Mouse (Mus musculus) forebrain, embryonic 12.5 days (tissue): ENCODE data around the gene Hmga2. TPM values are rescaled to one million over a fixed set of nuclear protein-coding genes. Genes with fewer than 3 reads are reported as not detected.

ENCODE experiments used
- ATAC-seq: fragments of 200-750 bp; cut with Nextera tagmentation; 2 replicates; pipeline ENCODE4 v1.8.0; 2017; ENCODE audit warnings: moderate TSS enrichment; ENCODE audit not compliant: low FRiP score
- H3K27ac ChIP-seq: fragments of 300-500 bp; sonication (generic); 2 replicates; pipeline ENCODE4 v1.5.1; 2016; ENCODE audit warnings: mild to moderate bottlenecking
- H3K27me3 ChIP-seq: fragments of 300-500 bp; sonication (generic); 2 replicates; pipeline ENCODE4 v1.6.1; 2016; ENCODE audit warnings: mild to moderate bottlenecking
- H3K36me3 ChIP-seq: fragments of 300-500 bp; sonication (generic); replicated peaks from 2 replicates; pipeline ENCODE4 v1.6.1; 2016; ENCODE audit warnings: mild to moderate bottlenecking
- H3K4me1 ChIP-seq: fragments of 300-500 bp; sonication (generic); 2 replicates; pipeline ENCODE4 v1.6.1; 2016
- H3K4me2 ChIP-seq: fragments of 300-500 bp; sonication (generic); 2 replicates; pipeline ENCODE4 v1.6.1; 2016; ENCODE audit warnings: mild to moderate bottlenecking, moderate library complexity
- H3K4me3 ChIP-seq: fragments of 300-500 bp; sonication (generic); replicated peaks from 2 replicates; pipeline ENCODE4 v1.5.1; 2016; ENCODE audit warnings: mild to moderate bottlenecking
- H3K9ac ChIP-seq: fragments of 300-500 bp; sonication (generic); 2 replicates; pipeline ENCODE4 v1.6.1; 2016; ENCODE audit warnings: mild to moderate bottlenecking
- H3K9me3 ChIP-seq: fragments of 300-500 bp; sonication (generic); 2 replicates; pipeline ENCODE4 v1.6.1; 2016
- WGBS: fragments of 180-500 bp; shearing (Covaris S2); methylation state at CpG from one replicate; pipeline ENCODE4 v1.1.7; 2016; 5-methylcytosine and 5-hydroxymethylcytosine counted together
- polyA plus RNA-seq: library from polyadenylated mRNA; unstranded; fragments of >200 nt; fragmentation: Nextera tagmentation; extraction: Ambion mirVana; gene quantifications from 2 replicates; pipeline ENCODE4 v1.2.1, GENCODE M21; 2016

Hmga2 gene
- polyA plus RNA-seq, 1 experiment from 2014 or later = 48.9 TPM

- peaks cover 40% of the 10 kb centered on the region for H3K36me3 ChIP-seq
- no peak for ATAC-seq
These were observed 11.1 kb downstream of the Hmga2 start for GRCm38 (mm10) chr10:120465121-120465520.

GRCm38 (mm10) chr10:120461769-120462168, 14.5 kb downstream of the Hmga2 start:
- Histone ChIP-seq H3K4me3 (no peak overlapping the region), H3K27ac (no peak overlapping the region), H3K4me2 (no peak overlapping the region), H3K4me1 (peaks cover 13% of the 10 kb centered on the region), H3K36me3 (peaks cover 37% of the 10 kb centered on the region), H3K9me3 (no peaks in the 10 kb centered on the region), H3K9ac (no peak overlapping the region), H3K27me3 (no peaks in the 10 kb centered on the region)
- whole genome bisulfite sequencing = 35% methylated on average over 5 of the region's 5 CpGs
- ATAC-seq = no peak

More at GRCm38 (mm10) chr10:120465121-120465520, 11.1 kb downstream of the Hmga2 start:
- no peak overlapping the region for H3K27ac ChIP-seq
- no peaks in the 10 kb centered on the region for H3K9me3 ChIP-seq
- H3K9ac ChIP-seq = no peak overlapping the region
- WGBS = 86% methylated on average over 5 of the region's 5 CpGs
- H3K4me1 ChIP-seq = peaks cover 13% of the 10 kb centered on the region
- H3K27me3 ChIP-seq = no peaks in the 10 kb centered on the region
- no peak overlapping the region for H3K4me2 ChIP-seq
- H3K4me3 ChIP-seq = no peak overlapping the region

GRCm38 (mm10) chr10:120461301-120461700, 15.0 kb downstream of the Hmga2 start:
- H3K36me3 ChIP-seq = peaks cover 37% of the 10 kb centered on the region
- no peaks in the 10 kb centered on the region for H3K27me3 ChIP-seq
- no peak overlapping the region for H3K9ac ChIP-seq
- H3K27ac ChIP-seq = no peak overlapping the region
- H3K4me1 ChIP-seq = peaks cover 13% of the 10 kb centered on the region
- WGBS = 71% methylated on average over 5 of the region's 5 CpGs
- ATAC-seq = no peak
- no peaks in the 10 kb centered on the region for H3K9me3 ChIP-seq
- H3K4me3 ChIP-seq = no peak overlapping the region
- H3K4me2 ChIP-seq = no peak overlapping the region

GRCm38 (mm10) chr10:120458866-120459265, 17.4 kb downstream of the Hmga2 start:
- Histone ChIP-seq H3K4me3 (no peak overlapping the region), H3K4me1 (peaks cover 13% of the 10 kb centered on the region), H3K9ac (no peak overlapping the region), H3K27ac (no peak overlapping the region), H3K4me2 (no peak overlapping the region), H3K9me3 (no peaks in the 10 kb centered on the region), H3K36me3 (peaks cover 36% of the 10 kb centered on the region), H3K27me3 (no peaks in the 10 kb centered on the region)
- 90% methylated on average over 8 of the region's 8 CpGs for WGBS
- ATAC-seq = no peak

GRCm38 (mm10) chr10:120449661-120450284, 26.5 kb downstream of the Hmga2 start:
- peaks cover 13% of the 10 kb centered on the region for H3K36me3 ChIP-seq
- H3K27me3 ChIP-seq = no peaks in the 10 kb centered on the region
- WGBS = 54% methylated on average over 19 of the region's 19 CpGs
- H3K9me3 ChIP-seq = no peaks in the 10 kb centered on the region
- no peak overlapping the region for H3K4me3 ChIP-seq
- H3K9ac ChIP-seq = no peak overlapping the region
- peaks cover 14% of the 10 kb centered on the region for H3K4me1 ChIP-seq
- H3K4me2 ChIP-seq = peak overlapping the region; percentile 31
- 0 out of 2 replicates have a peak overlapping the region, but pooled peaks have one; percentile 42 for H3K27ac ChIP-seq
- ATAC-seq = peak; percentile 70; the same call in 1 of the 2 replicates

- H3K36me3 ChIP-seq = peaks cover 12% of the 10 kb centered on the region; the same call in 1 of the 2 replicates
- WGBS = 94% methylated on average over 6 of the region's 6 CpGs
- no peak overlapping the region for H3K4me2 ChIP-seq
- no peaks in the 10 kb centered on the region for H3K27me3 ChIP-seq
- no peak for ATAC-seq
- H3K4me3 ChIP-seq = no peak overlapping the region
- H3K9me3 ChIP-seq = no peaks in the 10 kb centered on the region
- peaks cover 20% of the 10 kb centered on the region for H3K4me1 ChIP-seq
- H3K27ac ChIP-seq = no peak overlapping the region
- H3K9ac ChIP-seq = no peak overlapping the region
These were observed 29.5 kb downstream of the Hmga2 start for GRCm38 (mm10) chr10:120446799-120447198.

GRCm38 (mm10) chr10:120446206-120446605, 30.1 kb downstream of the Hmga2 start:
- 88% methylated on average over 9 of the region's 9 CpGs for WGBS
- ATAC-seq = no peak
- no peaks in the 10 kb centered on the region for H3K27me3 ChIP-seq
- no peaks in the 10 kb centered on the region for H3K9me3 ChIP-seq
- H3K4me1 ChIP-seq = peaks cover 26% of the 10 kb centered on the region
- no peak overlapping the region for H3K4me2 ChIP-seq
- no peak overlapping the region for H3K27ac ChIP-seq
- peaks cover 9% of the 10 kb centered on the region; the same call in 1 of the 2 replicates for H3K36me3 ChIP-seq
- no peak overlapping the region for H3K4me3 ChIP-seq
- no peak overlapping the region for H3K9ac ChIP-seq

GRCm38 (mm10) chr10:120444463-120445070, 31.7 kb downstream of the Hmga2 start:
- Histone ChIP-seq H3K36me3 (peaks cover 18% of the 10 kb centered on the region), H3K9ac (no peak overlapping the region)
- no peak for ATAC-seq

GRCm38 (mm10) chr10:120443757-120444311, 32.4 kb downstream of the Hmga2 start:
- Histone ChIP-seq H3K9me3 (no peaks in the 10 kb centered on the region), H3K4me1 (peaks cover 19% of the 10 kb centered on the region), H3K27ac (no peak overlapping the region), H3K27me3 (no peaks in the 10 kb centered on the region), H3K4me2 (no peak overlapping the region), H3K9ac (no peak overlapping the region), H3K4me3 (no peak overlapping the region), H3K36me3 (peaks cover 18% of the 10 kb centered on the region)
- ATAC-seq = no peak
- WGBS = 66% methylated on average over 10 of the region's 10 CpGs

More at GRCm38 (mm10) chr10:120444463-120445070, 31.7 kb downstream of the Hmga2 start:
- Histone ChIP-seq H3K27me3 (no peaks in the 10 kb centered on the region), H3K4me3 (no peak overlapping the region), H3K27ac (no peak overlapping the region), H3K4me2 (no peak overlapping the region), H3K9me3 (no peaks in the 10 kb centered on the region), H3K4me1 (peaks cover 23% of the 10 kb centered on the region)
- WGBS = 84% methylated on average over 9 of the region's 9 CpGs

- H3K9me3 ChIP-seq = no peaks in the 10 kb centered on the region
- H3K27me3 ChIP-seq = no peaks in the 10 kb centered on the region
- H3K4me1 ChIP-seq = peaks cover 19% of the 10 kb centered on the region
- peak overlapping the region; percentile 7; the same call in 1 of the 2 replicates for H3K9ac ChIP-seq
- H3K4me2 ChIP-seq = no peak overlapping the region
- 0 out of 2 replicates have a peak overlapping the region, but pooled peaks have one; percentile 53 for H3K27ac ChIP-seq
- no peak for ATAC-seq
- no peak overlapping the region for H3K4me3 ChIP-seq
- 33% methylated on average over 11 of the region's 11 CpGs for WGBS
- peaks cover 23% of the 10 kb centered on the region for H3K36me3 ChIP-seq
These were observed 35.0 kb downstream of the Hmga2 start for GRCm38 (mm10) chr10:120441254-120441653.

- no peak for ATAC-seq
- peaks cover 8% of the 10 kb centered on the region; the same call in 1 of the 2 replicates for H3K36me3 ChIP-seq
- WGBS = 34% methylated on average over 7 of the region's 7 CpGs
These were observed 41.8 kb downstream of the Hmga2 start for GRCm38 (mm10) chr10:120434433-120434832.

GRCm38 (mm10) chr10:120433463-120433815, 42.8 kb downstream of the Hmga2 start:
- H3K9me3 ChIP-seq = no peaks in the 10 kb centered on the region
- H3K27ac ChIP-seq = peak overlapping the region; percentile 56; the same call in 1 of the 2 replicates
- peaks cover 34% of the 10 kb centered on the region; the same call in 1 of the 2 replicates for H3K4me1 ChIP-seq
- ATAC-seq = no peak
- WGBS = 57% methylated on average over 5 of the region's 5 CpGs
- H3K4me2 ChIP-seq = no peak overlapping the region
- no peak overlapping the region for H3K9ac ChIP-seq
- peaks cover 8% of the 10 kb centered on the region; the same call in 1 of the 2 replicates for H3K36me3 ChIP-seq
- no peaks in the 10 kb centered on the region for H3K27me3 ChIP-seq
- H3K4me3 ChIP-seq = no peak overlapping the region

More at GRCm38 (mm10) chr10:120434433-120434832, 41.8 kb downstream of the Hmga2 start:
- no peak overlapping the region for H3K4me2 ChIP-seq
- H3K9ac ChIP-seq = no peak overlapping the region
- peaks cover 24% of the 10 kb centered on the region; the same call in 1 of the 2 replicates for H3K4me1 ChIP-seq
- H3K9me3 ChIP-seq = no peaks in the 10 kb centered on the region
- H3K4me3 ChIP-seq = no peak overlapping the region
- H3K27ac ChIP-seq = no peak overlapping the region
- no peaks in the 10 kb centered on the region for H3K27me3 ChIP-seq
